Mouse (Mus musculus) spleen, adult 2 months (tissue): ENCODE results near the gene Kalrn. TPM values are rescaled to one million over a fixed set of nuclear protein-coding genes. Genes with fewer than 3 reads are reported as not detected.

ENCODE experiments used
- DNase-seq, 2 experiments: peaks; one replicate each; pipeline versions ENCODE4 v3.0.0 to v3.0.0-alpha.2; 2012 to 2021; ENCODE audit warnings: low spot score in 2 of 2, low read depth in 1 of 2
- H3K27ac ChIP-seq: fragments of 200-500 bp; 2 replicates; pipeline ENCODE4 v1.5.1; 2012; ENCODE audit warnings: low read length, inconsistent platforms; ENCODE audit not compliant: insufficient read depth
- H3K27me3 ChIP-seq: fragments of 200-500 bp; 2 replicates; pipeline ENCODE4 v1.6.1; 2012; ENCODE audit warnings: mild to moderate bottlenecking, moderate library complexity, low read length, inconsistent platforms; ENCODE audit not compliant: control insufficient read depth, insufficient read depth
- H3K36me3 ChIP-seq: fragments of 200-500 bp; 2 replicates; pipeline ENCODE4 v1.6.1; 2012; ENCODE audit warnings: mild to moderate bottlenecking, low read length, inconsistent platforms; ENCODE audit not compliant: control insufficient read depth, insufficient read depth
- H3K4me1 ChIP-seq: fragments of 200-500 bp; 2 replicates; pipeline ENCODE4 v1.6.1; 2011; ENCODE audit warnings: inconsistent platforms; ENCODE audit not compliant: control insufficient read depth, insufficient read depth, insufficient read length
- H3K4me3 ChIP-seq: fragments of 200-500 bp; 2 replicates; pipeline ENCODE4 v1.5.1; 2011; ENCODE audit warnings: mild to moderate bottlenecking, inconsistent platforms; ENCODE audit not compliant: insufficient read depth, insufficient read length; ENCODE audit errors: extremely low read depth
- CTCF ChIP-seq: fragments of 200-500 bp; IDR thresholded peaks from 2 replicates; pipeline ENCODE4 v1.5.1; 2011; ENCODE audit warnings: mild to moderate bottlenecking, inconsistent platforms; ENCODE audit not compliant: insufficient read depth, insufficient read length, insufficient replicate concordance; ENCODE audit errors: extremely low read depth
- POLR2A ChIP-seq: fragments of 200-500 bp; IDR thresholded peaks from 2 replicates; pipeline ENCODE4 v1.6.1; 2011; ENCODE audit warnings: low read depth, low read length, inconsistent platforms
- WGBS: fragments of 180-500 bp; shearing (Covaris S2); methylation state at CpG from one replicate; pipeline ENCODE4 v1.1.7; 2018; 5-methylcytosine and 5-hydroxymethylcytosine counted together
- polyA plus RNA-seq: library from polyadenylated mRNA; depleted of rRNA; stranded (reverse); fragments of >200 nt; gene quantifications from 2 replicates; pipeline ENCODE4 v1.2.3, GENCODE M21; 2012

Gene Kalrn
- polyA plus RNA-seq, 1 experiment: 7.6 TPM

GRCm38 (mm10) chr16:34417966-34418365 is 155.4 kb downstream of the Kalrn start:
- H3K36me3 ChIP-seq: no peaks in the 10 kb centered on the region
- no peak for DNase-seq
- H3K4me1 ChIP-seq: no peaks in the 10 kb centered on the region
- no peak overlapping the region for H3K4me3 ChIP-seq
- TF ChIP-seq CTCF (no peak), POLR2A (no peak)
- H3K27ac ChIP-seq: no peak overlapping the region
- no peaks in the 10 kb centered on the region for H3K27me3 ChIP-seq
- WGBS: 77% methylated on average over 3 of the region's 3 CpGs

GRCm38 (mm10) chr16:34417383-34417782 is 155.9 kb downstream of the Kalrn start:
- H3K36me3 ChIP-seq: no peaks in the 10 kb centered on the region
- TF ChIP-seq CTCF (no peak), POLR2A (no peak)
- WGBS: 91% methylated on average over 3 of the region's 3 CpGs
- H3K27me3 ChIP-seq: no peaks in the 10 kb centered on the region
- no peak overlapping the region for H3K27ac ChIP-seq
- DNase-seq: no peak
- H3K4me1 ChIP-seq: no peaks in the 10 kb centered on the region
- no peak overlapping the region for H3K4me3 ChIP-seq

- no peak for DNase-seq
- Histone ChIP-seq H3K4me3 (no peak overlapping the region), H3K27me3 (no peaks in the 10 kb centered on the region), H3K4me1 (no peaks in the 10 kb centered on the region), H3K36me3 (no peaks in the 10 kb centered on the region), H3K27ac (no peak overlapping the region)
- TF ChIP-seq POLR2A (no peak), CTCF (no peak)
- 23% methylated on average over 7 of the region's 7 CpGs for WGBS
Observed at GRCm38 (mm10) chr16:34414581-34414980, 158.8 kb downstream of the Kalrn start.

DNA sequence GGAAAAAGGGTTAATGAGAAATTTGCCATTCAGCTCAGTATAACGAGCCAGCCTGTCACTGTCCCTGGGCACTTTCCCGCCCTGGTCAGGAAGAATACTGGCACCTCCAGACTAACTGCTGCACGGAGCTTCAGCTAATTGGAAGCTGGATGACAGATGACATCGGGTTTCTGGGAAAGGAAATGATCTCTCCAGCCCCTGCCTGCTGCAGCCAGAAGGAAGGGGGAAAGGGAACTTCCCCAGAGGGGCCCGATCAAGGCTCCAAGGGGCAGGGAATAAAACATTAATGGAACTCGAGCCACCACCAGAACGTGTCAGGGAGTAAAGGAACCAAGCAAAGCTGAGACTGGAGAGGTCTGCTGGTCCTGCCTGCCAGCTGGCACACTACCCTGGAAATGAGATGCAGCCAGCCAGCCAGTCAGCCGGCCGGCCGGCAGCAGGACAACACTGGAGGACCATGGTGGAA is 159.4 kb downstream of the Kalrn start:
- DNase-seq: no peak
- WGBS: 36% methylated on average over 10 of the region's 10 CpGs
- H3K36me3 ChIP-seq: no peaks in the 10 kb centered on the region
- no peaks in the 10 kb centered on the region for H3K27me3 ChIP-seq
- H3K4me1 ChIP-seq: no peaks in the 10 kb centered on the region
- no peak overlapping the region for H3K4me3 ChIP-seq
- TF ChIP-seq POLR2A: no peak
- TF ChIP-seq CTCF: no peak
- no peak overlapping the region for H3K27ac ChIP-seq

GRCm38 (mm10) chr16:34407036-34407435 is 166.3 kb downstream of the Kalrn start:
- H3K36me3 ChIP-seq: no peaks in the 10 kb centered on the region
- no peaks in the 10 kb centered on the region for H3K4me1 ChIP-seq
- WGBS: 89% methylated on average over 8 of the region's 8 CpGs
- no peaks in the 10 kb centered on the region for H3K27me3 ChIP-seq
- no peak overlapping the region for H3K4me3 ChIP-seq
- no peak for DNase-seq
- H3K27ac ChIP-seq: no peak overlapping the region
- no peak for TF ChIP-seq CTCF

DNA sequence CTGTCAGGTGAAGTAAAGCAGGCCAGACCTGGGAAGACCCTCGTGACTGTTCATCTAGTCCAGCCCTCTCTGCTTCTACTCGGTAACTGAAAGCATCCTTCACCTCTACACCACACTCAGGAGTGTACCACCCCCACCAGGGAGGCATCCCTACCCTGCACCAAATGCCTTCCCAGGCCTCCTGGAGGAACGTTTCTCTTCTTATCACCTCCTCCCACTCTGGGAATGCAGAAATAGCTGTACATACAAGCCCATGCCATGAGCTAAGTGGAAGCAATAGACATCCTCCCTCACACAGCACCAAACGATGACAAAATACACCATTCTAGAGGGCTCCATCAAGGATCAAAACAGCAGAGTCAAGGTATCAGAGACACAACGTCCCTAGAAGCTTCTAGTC is 168.2 kb downstream of the Kalrn start:
- no peak for TF ChIP-seq CTCF
- TF ChIP-seq POLR2A: no peak
- H3K36me3 ChIP-seq: no peaks in the 10 kb centered on the region
- no peak overlapping the region for H3K4me3 ChIP-seq
- no peak for DNase-seq
- H3K27me3 ChIP-seq: no peaks in the 10 kb centered on the region
- no peak overlapping the region for H3K27ac ChIP-seq
- WGBS: 68% methylated on average over 5 of the region's 5 CpGs
- H3K4me1 ChIP-seq: no peaks in the 10 kb centered on the region

DNA sequence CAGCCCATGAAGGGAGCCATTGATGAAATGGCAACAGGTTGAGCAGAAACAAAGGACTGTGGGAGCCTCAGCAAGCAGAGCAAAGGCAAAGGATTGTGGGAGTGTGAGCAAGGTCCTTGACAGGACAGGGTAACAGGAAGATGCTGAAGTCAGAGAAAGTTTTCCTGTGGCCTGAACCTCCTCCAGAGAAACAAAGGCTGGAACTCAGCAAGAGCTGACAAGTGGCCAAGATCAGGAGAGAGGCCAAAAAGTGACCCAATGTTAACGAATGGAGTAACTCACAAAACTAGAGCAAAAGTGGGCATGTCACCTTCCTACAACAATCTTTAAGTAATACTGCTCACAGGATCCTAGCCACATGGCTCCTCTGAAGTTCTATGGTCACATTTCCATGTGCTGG is 172.1 kb downstream of the Kalrn start:
- no peak overlapping the region for H3K27ac ChIP-seq
- WGBS: 71% methylated on average over 1 of the region's 1 CpGs
- no peaks in the 10 kb centered on the region for H3K4me1 ChIP-seq
- H3K27me3 ChIP-seq: no peaks in the 10 kb centered on the region
- TF ChIP-seq POLR2A: no peak
- no peak for TF ChIP-seq CTCF
- H3K4me3 ChIP-seq: no peak overlapping the region
- no peak for DNase-seq
- no peaks in the 10 kb centered on the region for H3K36me3 ChIP-seq
